Mouse (Mus musculus): ENCODE results near the gene Mthfd1.

Gene Mthfd1

GRCm38 (mm10) chr12:76256114-76256843 lies 1.2 kb downstream of the Mthfd1 start:
- in situ Hi-C loops (cut with MboI; ENCODE audit: low pct_unique_long_range_greater_than_20kb in 1 of 2, low sequenced_read_pairs in 2 of 2, unreplicated experiment in 1 of 2) = no loop called here

- in situ Hi-C loops (cut with MboI; ENCODE audit: low pct_unique_long_range_greater_than_20kb in 1 of 2, low sequenced_read_pairs in 2 of 2, unreplicated experiment in 1 of 2) = no loop called here
Observed at GRCm38 (mm10) chr12:76260673-76261072, 5.6 kb downstream of the Mthfd1 start.

- in situ Hi-C loops (cut with MboI; ENCODE audit: low pct_unique_long_range_greater_than_20kb in 1 of 2, low sequenced_read_pairs in 2 of 2, unreplicated experiment in 1 of 2) = no loop called here
Observed at GRCm38 (mm10) chr12:76261556-76261955, 6.5 kb downstream of the Mthfd1 start.

GRCm38 (mm10) chr12:76262918-76263317 lies 7.8 kb downstream of the Mthfd1 start:
- in situ Hi-C loops (cut with MboI; ENCODE audit: low pct_unique_long_range_greater_than_20kb in 1 of 2, low sequenced_read_pairs in 2 of 2, unreplicated experiment in 1 of 2) = no loop called here

- in situ Hi-C loops (cut with MboI; ENCODE audit: low pct_unique_long_range_greater_than_20kb in 1 of 2, low sequenced_read_pairs in 2 of 2, unreplicated experiment in 1 of 2) = no loop called here
Observed at GRCm38 (mm10) chr12:76263876-76264275, 8.8 kb downstream of the Mthfd1 start.

- in situ Hi-C loops (cut with MboI; ENCODE audit: low pct_unique_long_range_greater_than_20kb in 1 of 2, low sequenced_read_pairs in 2 of 2, unreplicated experiment in 1 of 2) = no loop called here
Observed at GRCm38 (mm10) chr12:76264325-76264965, 9.3 kb downstream of the Mthfd1 start.

GRCm38 (mm10) chr12:76265001-76265400 lies 9.9 kb downstream of the Mthfd1 start:
- in situ Hi-C loops (cut with MboI; ENCODE audit: low pct_unique_long_range_greater_than_20kb in 1 of 2, low sequenced_read_pairs in 2 of 2, unreplicated experiment in 1 of 2) = no loop called here

GRCm38 (mm10) chr12:76266875-76267274 lies 11.8 kb downstream of the Mthfd1 start:
- in situ Hi-C loops (cut with MboI; ENCODE audit: low pct_unique_long_range_greater_than_20kb in 1 of 2, low sequenced_read_pairs in 2 of 2, unreplicated experiment in 1 of 2) = no loop called here

GRCm38 (mm10) chr12:76268686-76269085 lies 13.6 kb downstream of the Mthfd1 start:
- in situ Hi-C loops (cut with MboI; ENCODE audit: low pct_unique_long_range_greater_than_20kb in 1 of 2, low sequenced_read_pairs in 2 of 2, unreplicated experiment in 1 of 2) = no loop called here

GRCm38 (mm10) chr12:76269196-76269595 lies 14.1 kb downstream of the Mthfd1 start:
- in situ Hi-C loops (cut with MboI; ENCODE audit: low pct_unique_long_range_greater_than_20kb in 1 of 2, low sequenced_read_pairs in 2 of 2, unreplicated experiment in 1 of 2) = no loop called here

GRCm38 (mm10) chr12:76271516-76271915 lies 16.4 kb downstream of the Mthfd1 start:
- in situ Hi-C loops (cut with MboI; ENCODE audit: low pct_unique_long_range_greater_than_20kb in 1 of 2, low sequenced_read_pairs in 2 of 2, unreplicated experiment in 1 of 2) = no loop called here

- in situ Hi-C loops (cut with MboI; ENCODE audit: low pct_unique_long_range_greater_than_20kb in 1 of 2, low sequenced_read_pairs in 2 of 2, unreplicated experiment in 1 of 2) = no loop called here
Observed at GRCm38 (mm10) chr12:76272610-76273524, 17.8 kb downstream of the Mthfd1 start.

- in situ Hi-C loops (cut with MboI; ENCODE audit: low pct_unique_long_range_greater_than_20kb in 1 of 2, low sequenced_read_pairs in 2 of 2, unreplicated experiment in 1 of 2) = no loop called here
Observed at GRCm38 (mm10) chr12:76278209-76278608, 23.1 kb downstream of the Mthfd1 start.

- in situ Hi-C loops (cut with MboI; ENCODE audit: low pct_unique_long_range_greater_than_20kb in 1 of 2, low sequenced_read_pairs in 2 of 2, unreplicated experiment in 1 of 2) = no loop called here
Observed at GRCm38 (mm10) chr12:76280556-76280955, 25.5 kb downstream of the Mthfd1 start.

- in situ Hi-C loops (cut with MboI; ENCODE audit: low pct_unique_long_range_greater_than_20kb in 1 of 2, low sequenced_read_pairs in 2 of 2, unreplicated experiment in 1 of 2) = no loop called here
Observed at GRCm38 (mm10) chr12:76281111-76281660, 26.1 kb downstream of the Mthfd1 start.

- in situ Hi-C loops (cut with MboI; ENCODE audit: low pct_unique_long_range_greater_than_20kb in 1 of 2, low sequenced_read_pairs in 2 of 2, unreplicated experiment in 1 of 2) = no loop called here
Observed at GRCm38 (mm10) chr12:76282132-76282531, 27.0 kb downstream of the Mthfd1 start.

- in situ Hi-C loops (cut with MboI; ENCODE audit: low pct_unique_long_range_greater_than_20kb in 1 of 2, low sequenced_read_pairs in 2 of 2, unreplicated experiment in 1 of 2) = no loop called here
Observed at GRCm38 (mm10) chr12:76282532-76283173, 27.6 kb downstream of the Mthfd1 start.

- in situ Hi-C loops (cut with MboI; ENCODE audit: low pct_unique_long_range_greater_than_20kb in 1 of 2, low sequenced_read_pairs in 2 of 2, unreplicated experiment in 1 of 2) = no loop called here
Observed at GRCm38 (mm10) chr12:76285418-76285817, 30.3 kb downstream of the Mthfd1 start.

All from mouse embryonic stem cell (cell line).